Mouse (Mus musculus): Measurements from ENCODE around the gene Ifna2.

DNA sequence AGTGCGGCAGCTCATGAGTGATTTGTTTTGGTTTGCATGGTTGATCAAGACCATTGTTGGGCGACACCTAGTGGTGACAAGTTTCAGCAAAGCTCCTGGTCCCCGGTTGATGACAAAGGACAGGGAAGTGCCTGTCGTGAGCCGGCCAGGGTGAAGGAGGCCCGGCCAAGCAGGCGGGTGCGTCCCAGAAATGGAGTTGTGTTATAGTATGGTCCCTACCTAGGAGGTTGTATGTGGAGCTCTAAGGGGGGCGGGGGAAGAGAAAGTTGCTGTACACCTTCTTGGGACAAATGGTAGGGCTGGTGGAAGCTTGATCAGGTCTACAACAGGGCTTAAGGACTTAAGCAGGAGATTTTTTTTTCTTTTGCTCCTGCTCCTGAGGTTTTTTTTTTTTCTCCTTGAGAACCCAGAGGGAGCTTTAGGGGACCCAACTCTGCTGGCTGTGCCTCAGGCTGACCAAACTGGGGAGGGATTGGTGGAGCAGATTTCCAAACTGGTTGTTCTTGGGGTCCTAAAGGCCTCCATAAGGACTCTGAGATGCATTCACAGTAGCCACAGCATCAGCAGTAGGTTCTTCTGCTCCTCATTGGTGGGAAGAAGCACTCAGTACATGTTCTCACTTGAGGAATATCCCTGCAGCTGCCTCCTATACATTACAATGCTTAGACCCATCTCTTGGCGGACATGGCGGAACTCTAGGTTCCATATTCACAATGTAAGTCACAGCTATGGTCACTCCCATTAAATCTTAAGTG lies 42.5 kb downstream of the Ifna2 start:
- TF ChIP-seq USF1 (IDR thresholded peaks at IDR 0.05; ENCODE audit: low read depth) = no peak
- TF ChIP-seq MAX (IDR thresholded peaks at IDR 0.05) = no peak
- peak; percentile 76 for TF ChIP-seq CTCF (IDR thresholded peaks at IDR 0.05; ENCODE audit: control insufficient read depth, insufficient read depth, insufficient read length)

Data from C2C12 (cell line).